Mouse (Mus musculus) liver, embryonic 14.5 days (tissue): ENCODE measurements around the gene Kat6b. TPM values are rescaled to one million over a fixed set of nuclear protein-coding genes. Genes with fewer than 3 reads are reported as not detected.

ENCODE experiments used
- ATAC-seq: fragments of 200-750 bp; cut with Nextera tagmentation; 2 replicates; pipeline ENCODE4 v1.8.0; 2017; ENCODE audit warnings: moderate number of reproducible peaks, mild to moderate bottlenecking, moderate library complexity; ENCODE audit not compliant: insufficient read depth
- DNase-seq, 3 experiments: peaks; one replicate each; pipeline ENCODE4 v3.0.0-alpha.2; 2012 to 2013; ENCODE audit warnings: low read depth in 3 of 3, low spot score in 3 of 3
- H3K27ac ChIP-seq: fragments of 300-500 bp; sonication (generic); 2 replicates; pipeline ENCODE4 v1.5.1; 2014; ENCODE audit warnings: moderate library complexity, mild to moderate bottlenecking, control low read depth, inconsistent platforms
- H3K27me3 ChIP-seq: fragments of 300-500 bp; sonication (generic); 2 replicates; pipeline ENCODE4 v1.6.1; 2014; ENCODE audit warnings: mild to moderate bottlenecking, low read length, moderate library complexity; ENCODE audit not compliant: control insufficient read depth, insufficient read depth
- H3K36me3 ChIP-seq: fragments of 300-500 bp; sonication (generic); replicated peaks from 2 replicates; pipeline ENCODE4 v1.6.1; 2014; ENCODE audit warnings: low read depth; ENCODE audit not compliant: control insufficient read depth, insufficient read depth
- H3K4me1 ChIP-seq, 2 experiments: fragments of 200-500 bp in 1 of 2; fragments of 300-500 bp in 1 of 2; sonication (generic) in 1 of 2; replicated peaks; 2 replicates each; pipeline ENCODE4 v1.6.1; 2012 to 2014; ENCODE audit warnings: antibody characterized with exemption in 1 of 2, inconsistent platforms in 1 of 2, low read length in 1 of 2; ENCODE audit not compliant: control insufficient read depth in 2 of 2, insufficient read depth in 2 of 2
- H3K4me2 ChIP-seq: fragments of 300-500 bp; sonication (generic); 2 replicates; pipeline ENCODE4 v1.6.1; 2014; ENCODE audit warnings: low read depth, mild to moderate bottlenecking, control low read depth, moderate library complexity
- H3K4me3 ChIP-seq, 2 experiments: fragments of 200-500 bp in 1 of 2; fragments of 300-500 bp in 1 of 2; sonication (generic) in 1 of 2; 2 replicates each; pipeline ENCODE4 v1.5.1; 2012 to 2014; ENCODE audit warnings: low read depth in 2 of 2, low read length in 2 of 2, mild to moderate bottlenecking in 2 of 2, control low read depth in 1 of 2, inconsistent platforms in 1 of 2, moderate library complexity in 1 of 2; ENCODE audit not compliant: insufficient read depth in 1 of 2
- H3K9ac ChIP-seq: fragments of 300-500 bp; sonication (generic); replicated peaks from 2 replicates; pipeline ENCODE4 v1.6.1; 2014; ENCODE audit warnings: mild to moderate bottlenecking, control low read depth, moderate library complexity
- H3K9me3 ChIP-seq: fragments of 300-500 bp; sonication (generic); 2 replicates; pipeline ENCODE4 v1.6.1; 2016; ENCODE audit warnings: low read length, mixed read lengths; ENCODE audit not compliant: control insufficient read depth
- CTCF ChIP-seq: IDR thresholded peaks from 2 replicates; pipeline ENCODE4 v1.5.1; 2016; ENCODE audit warnings: antibody characterized with exemption, low read depth, control low read depth
- EP300 ChIP-seq: IDR thresholded peaks from 2 replicates; pipeline ENCODE4 v1.6.1; 2016; ENCODE audit warnings: antibody characterized with exemption, low read depth
- WGBS: fragments of 180-500 bp; shearing (Covaris S2); extraction: QIAGEN DNeasy Blood & Tissue Kit; methylation state at CpG from one replicate; pipeline ENCODE4 v1.1.7; 2014; ENCODE audit not compliant: insufficient replicate concordance; 5-methylcytosine and 5-hydroxymethylcytosine counted together
- polyA plus RNA-seq, 2 experiments: library from polyadenylated mRNA; depleted of rRNA in 1 of 2; stranded (reverse) in 1 of 2; unstranded in 1 of 2; fragments of >200 nt; fragmentation: Nextera tagmentation in 1 of 2; extraction: Ambion mirVana in 1 of 2; gene quantifications; 2 replicates each; pipeline versions ENCODE4 v1.2.1 to v1.2.3; 2012 to 2014

Gene Kat6b
- polyA plus RNA-seq, 2 experiments, result 0.93 to 1.4 TPM

GRCm38 (mm10) chr14:21568821-21569220 lies 87.6 kb downstream of the Kat6b start:
- no peaks in the 10 kb centered on the region for H3K36me3 ChIP-seq
- no peak overlapping the region for H3K9ac ChIP-seq
- no peak for ATAC-seq
- WGBS, result 79% methylated on average over 7 of the region's 7 CpGs
- no peak overlapping the region for H3K4me2 ChIP-seq
- H3K4me3 ChIP-seq, result no peak overlapping the region
- H3K27ac ChIP-seq, result no peak overlapping the region
- no peaks in the 10 kb centered on the region for H3K4me1 ChIP-seq
- no peak for DNase-seq
- no peaks in the 10 kb centered on the region for H3K9me3 ChIP-seq
- TF ChIP-seq CTCF (no peak), EP300 (no peak)
- H3K27me3 ChIP-seq, result no peaks in the 10 kb centered on the region

GRCm38 (mm10) chr14:21574686-21575309 lies 93.6 kb downstream of the Kat6b start:
- TF ChIP-seq EP300, result no peak
- no peak for TF ChIP-seq CTCF
- no peaks in the 10 kb centered on the region for H3K27me3 ChIP-seq
- no peaks in the 10 kb centered on the region for H3K4me1 ChIP-seq
- H3K27ac ChIP-seq, result no peak overlapping the region
- no peaks in the 10 kb centered on the region for H3K9me3 ChIP-seq
- WGBS, result 40% methylated on average over 8 of the region's 8 CpGs
- no peak overlapping the region for H3K9ac ChIP-seq
- no peaks in the 10 kb centered on the region for H3K36me3 ChIP-seq
- DNase-seq (no peak), ATAC-seq (no peak)
- no peak overlapping the region for H3K4me2 ChIP-seq
- no peak overlapping the region for H3K4me3 ChIP-seq

GRCm38 (mm10) chr14:21576867-21577266 lies 95.6 kb downstream of the Kat6b start:
- Histone ChIP-seq H3K4me1 (peaks cover 0 to 4% of the 10 kb centered on the region in 2 experiments; a peak in 3 of 4 replicates), H3K4me2 (no peak overlapping the region), H3K9me3 (no peaks in the 10 kb centered on the region), H3K27ac (no peak overlapping the region), H3K4me3 (no peak overlapping the region), H3K9ac (no peak overlapping the region), H3K36me3 (no peaks in the 10 kb centered on the region), H3K27me3 (no peaks in the 10 kb centered on the region)
- 70% methylated on average over 8 of the region's 8 CpGs for WGBS
- no peak for DNase-seq
- no peak for TF ChIP-seq CTCF
- TF ChIP-seq EP300, result no peak
- no peak for ATAC-seq

- Histone ChIP-seq H3K27me3 (no peaks in the 10 kb centered on the region), H3K27ac (no peak overlapping the region), H3K4me3 (no peak overlapping the region), H3K4me1 (peaks cover 9 to 11% of the 10 kb centered on the region in 2 experiments; a peak in 3 of 4 replicates), H3K4me2 (no peak overlapping the region), H3K9me3 (no peaks in the 10 kb centered on the region), H3K9ac (no peak overlapping the region), H3K36me3 (no peaks in the 10 kb centered on the region)
- DNase-seq (no peak), ATAC-seq (no peak)
- TF ChIP-seq CTCF (no peak), EP300 (no peak)
- 41% methylated on average over 4 of the region's 4 CpGs for WGBS
These were observed 100.0 kb downstream of the Kat6b start for GRCm38 (mm10) chr14:21581198-21581597.

- Histone ChIP-seq H3K36me3 (no peaks in the 10 kb centered on the region), H3K9ac (no peak overlapping the region), H3K4me3 (no peak overlapping the region), H3K9me3 (no peaks in the 10 kb centered on the region), H3K27ac (no peak overlapping the region), H3K27me3 (no peaks in the 10 kb centered on the region), H3K4me2 (no peak overlapping the region), H3K4me1 (peaks cover 9 to 11% of the 10 kb centered on the region in 2 experiments; a peak in 3 of 4 replicates)
- TF ChIP-seq EP300, result no peak
- TF ChIP-seq CTCF, result no peak
- no peak for ATAC-seq
- DNase-seq, result no peak
- 71% methylated on average over 3 of the region's 3 CpGs for WGBS
These were observed 101.1 kb downstream of the Kat6b start for GRCm38 (mm10) chr14:21582301-21582700.
